Mouse (Mus musculus): ENCODE measurements around the gene Bicra. TPM values are rescaled to one million over a fixed set of nuclear protein-coding genes. Genes with fewer than 3 reads are reported as not detected.

Gene Bicra
- polyA plus RNA-seq, 1 experiment, result 10.2 TPM

- Histone ChIP-seq H3K4me3 (ENCODE audit: low read depth, low read length) (no peak overlapping the region), H3K27me3 (ENCODE audit: control insufficient read depth, insufficient read depth, low read length, poor library complexity, severe bottlenecking) (no peaks in the 10 kb centered on the region), H3K36me3 (ENCODE audit: control insufficient read depth, insufficient read depth, low read length, poor library complexity, severe bottlenecking) (no peaks in the 10 kb centered on the region), H3K9me3 (replicated peaks; ENCODE audit: control insufficient read depth, insufficient read depth, low read length, poor library complexity, severe bottlenecking) (no peaks in the 10 kb centered on the region), H3K9ac (ENCODE audit: low read depth, poor library complexity, severe bottlenecking) (no peak overlapping the region), H3K4me1 (ENCODE audit: control insufficient read depth, insufficient read depth, low read length) (peaks cover 5% of the 10 kb centered on the region), H3K27ac (ENCODE audit: insufficient read depth, low read length) (no peak overlapping the region)
- no peak for TF ChIP-seq POLR2A (IDR thresholded peaks at IDR 0.05; ENCODE audit: insufficient read depth, low read length)
- TF ChIP-seq EP300 (IDR thresholded peaks at IDR 0.05; ENCODE audit: insufficient read depth, low read depth, low read length), result no peak
- TF ChIP-seq CTCF (IDR thresholded peaks at IDR 0.05; ENCODE audit: low read depth, low read length), result no peak
Measured at GRCm38 (mm10) chr7:15954436-15954835, 93.3 kb downstream of the Bicra start.

GRCm38 (mm10) chr7:15953307-15954074, 94.2 kb downstream of the Bicra start:
- Histone ChIP-seq H3K9ac (ENCODE audit: low read depth, poor library complexity, severe bottlenecking) (no peak overlapping the region), H3K4me3 (ENCODE audit: low read depth, low read length) (no peak overlapping the region), H3K4me1 (ENCODE audit: control insufficient read depth, insufficient read depth, low read length) (peaks cover 5% of the 10 kb centered on the region), H3K9me3 (replicated peaks; ENCODE audit: control insufficient read depth, insufficient read depth, low read length, poor library complexity, severe bottlenecking) (no peaks in the 10 kb centered on the region), H3K27me3 (ENCODE audit: control insufficient read depth, insufficient read depth, low read length, poor library complexity, severe bottlenecking) (no peaks in the 10 kb centered on the region), H3K36me3 (ENCODE audit: control insufficient read depth, insufficient read depth, low read length, poor library complexity, severe bottlenecking) (no peaks in the 10 kb centered on the region), H3K27ac (ENCODE audit: insufficient read depth, low read length) (no peak overlapping the region)
- TF ChIP-seq CTCF (IDR thresholded peaks at IDR 0.05; ENCODE audit: low read depth, low read length) (peak; percentile 70), EP300 (IDR thresholded peaks at IDR 0.05; ENCODE audit: insufficient read depth, low read depth, low read length) (no peak)

DNA sequence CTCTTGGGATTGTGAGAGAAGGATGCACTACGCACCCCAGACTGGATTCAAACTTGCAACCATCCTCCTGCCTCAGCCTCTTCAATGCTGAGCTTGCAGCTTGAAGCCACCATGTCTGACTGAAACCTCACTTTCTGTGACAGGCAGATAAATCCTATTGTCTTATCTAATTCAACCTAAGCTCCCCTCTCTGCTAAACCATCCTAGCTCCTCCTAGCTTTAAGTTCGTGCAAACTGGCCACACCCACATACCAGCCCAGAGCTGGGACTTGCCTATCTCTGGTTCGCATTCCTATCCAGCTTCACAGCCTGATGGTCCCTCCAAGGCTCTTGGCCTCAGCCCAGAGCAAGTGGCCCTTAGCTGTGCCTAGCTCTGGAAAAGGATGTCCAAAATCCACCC, 95.3 kb downstream of the Bicra start:
- no peak overlapping the region for H3K9ac ChIP-seq (ENCODE audit: low read depth, poor library complexity, severe bottlenecking)
- H3K27ac ChIP-seq (ENCODE audit: insufficient read depth, low read length), result no peak overlapping the region
- H3K4me1 ChIP-seq (ENCODE audit: control insufficient read depth, insufficient read depth, low read length), result peaks cover 5% of the 10 kb centered on the region
- no peak overlapping the region for H3K4me3 ChIP-seq (ENCODE audit: low read depth, low read length)
- no peaks in the 10 kb centered on the region for H3K36me3 ChIP-seq (ENCODE audit: control insufficient read depth, insufficient read depth, low read length, poor library complexity, severe bottlenecking)
- TF ChIP-seq POLR2A (IDR thresholded peaks at IDR 0.05; ENCODE audit: insufficient read depth, low read length), result no peak
- no peak for TF ChIP-seq CTCF (IDR thresholded peaks at IDR 0.05; ENCODE audit: low read depth, low read length)
- TF ChIP-seq EP300 (IDR thresholded peaks at IDR 0.05; ENCODE audit: insufficient read depth, low read depth, low read length), result no peak
- H3K9me3 ChIP-seq (replicated peaks; ENCODE audit: control insufficient read depth, insufficient read depth, low read length, poor library complexity, severe bottlenecking), result no peaks in the 10 kb centered on the region
- H3K27me3 ChIP-seq (ENCODE audit: control insufficient read depth, insufficient read depth, low read length, poor library complexity, severe bottlenecking), result no peaks in the 10 kb centered on the region

- H3K4me1 ChIP-seq (ENCODE audit: control insufficient read depth, insufficient read depth, low read length), result peaks cover 5% of the 10 kb centered on the region
- H3K4me3 ChIP-seq (ENCODE audit: low read depth, low read length), result no peak overlapping the region; the same call in 1 of the 2 replicates
- no peaks in the 10 kb centered on the region for H3K9me3 ChIP-seq (replicated peaks; ENCODE audit: control insufficient read depth, insufficient read depth, low read length, poor library complexity, severe bottlenecking)
- TF ChIP-seq EP300 (IDR thresholded peaks at IDR 0.05; ENCODE audit: insufficient read depth, low read depth, low read length), result no peak
- H3K27me3 ChIP-seq (ENCODE audit: control insufficient read depth, insufficient read depth, low read length, poor library complexity, severe bottlenecking), result no peaks in the 10 kb centered on the region
- H3K9ac ChIP-seq (ENCODE audit: low read depth, poor library complexity, severe bottlenecking), result no peak overlapping the region
- no peaks in the 10 kb centered on the region for H3K36me3 ChIP-seq (ENCODE audit: control insufficient read depth, insufficient read depth, low read length, poor library complexity, severe bottlenecking)
- H3K27ac ChIP-seq (ENCODE audit: insufficient read depth, low read length), result no peak overlapping the region
Measured at GRCm38 (mm10) chr7:15950008-15950407, 97.7 kb downstream of the Bicra start.

GRCm38 (mm10) chr7:15949216-15949790, 98.4 kb downstream of the Bicra start:
- H3K9ac ChIP-seq (ENCODE audit: low read depth, poor library complexity, severe bottlenecking), result no peak overlapping the region
- peaks cover 3% of the 10 kb centered on the region for H3K4me1 ChIP-seq (ENCODE audit: control insufficient read depth, insufficient read depth, low read length)
- no peak for TF ChIP-seq EP300 (IDR thresholded peaks at IDR 0.05; ENCODE audit: insufficient read depth, low read depth, low read length)
- TF ChIP-seq POLR2A (IDR thresholded peaks at IDR 0.05; ENCODE audit: insufficient read depth, low read length), result no peak
- TF ChIP-seq CTCF (IDR thresholded peaks at IDR 0.05; ENCODE audit: low read depth, low read length), result no peak
- no peaks in the 10 kb centered on the region for H3K9me3 ChIP-seq (replicated peaks; ENCODE audit: control insufficient read depth, insufficient read depth, low read length, poor library complexity, severe bottlenecking)
- no peak overlapping the region for H3K27ac ChIP-seq (ENCODE audit: insufficient read depth, low read length)
- H3K36me3 ChIP-seq (ENCODE audit: control insufficient read depth, insufficient read depth, low read length, poor library complexity, severe bottlenecking), result peaks cover 1% of the 10 kb centered on the region
- no peak overlapping the region for H3K4me3 ChIP-seq (ENCODE audit: low read depth, low read length)
- no peaks in the 10 kb centered on the region for H3K27me3 ChIP-seq (ENCODE audit: control insufficient read depth, insufficient read depth, low read length, poor library complexity, severe bottlenecking)

GRCm38 (mm10) chr7:15948381-15948941, 99.3 kb downstream of the Bicra start:
- TF ChIP-seq CTCF (IDR thresholded peaks at IDR 0.05; ENCODE audit: low read depth, low read length) (peak; percentile 78), POLR2A (IDR thresholded peaks at IDR 0.05; ENCODE audit: insufficient read depth, low read length) (no peak)
- no peaks in the 10 kb centered on the region for H3K27me3 ChIP-seq (ENCODE audit: control insufficient read depth, insufficient read depth, low read length, poor library complexity, severe bottlenecking)
- H3K9ac ChIP-seq (ENCODE audit: low read depth, poor library complexity, severe bottlenecking), result peak overlapping the region; percentile 10
- peaks cover 3% of the 10 kb centered on the region for H3K4me1 ChIP-seq (ENCODE audit: control insufficient read depth, insufficient read depth, low read length)
- H3K27ac ChIP-seq (ENCODE audit: insufficient read depth, low read length), result no peak overlapping the region
- peak overlapping the region; percentile 38 for H3K4me3 ChIP-seq (ENCODE audit: low read depth, low read length)
- peaks cover 10% of the 10 kb centered on the region for H3K36me3 ChIP-seq (ENCODE audit: control insufficient read depth, insufficient read depth, low read length, poor library complexity, severe bottlenecking)
- no peaks in the 10 kb centered on the region for H3K9me3 ChIP-seq (replicated peaks; ENCODE audit: control insufficient read depth, insufficient read depth, low read length, poor library complexity, severe bottlenecking)
